Mouse (Mus musculus) mouse embryonic stem cell (cell line): ENCODE results near the gene Clta.
"Not testable (repeated sequence)": the region's sequence is repeated elsewhere in the genome, so short reads cannot be mapped to it uniquely, and the experiment has no call there.

Source experiments
- in situ Hi-C, 2 experiments: fragments of 300-500 bp; cut with MboI; formaldehyde crosslinking; loops; 1 replicate in 1 of 2; 3 replicates in 1 of 2; pipeline ENCODE4 v1.14.3; 2019 to 2020; ENCODE audit warnings: low sequenced_read_pairs in 2 of 2, low pct_unique_long_range_greater_than_20kb in 1 of 2, mixed read lengths in 1 of 2; ENCODE audit not compliant: unreplicated experiment in 1 of 2

Gene Clta

GRCm38 (mm10) chr4:44012376-44013367, 8.4 kb downstream of the Clta start:
- in situ Hi-C loops: no loop called here

DNA sequence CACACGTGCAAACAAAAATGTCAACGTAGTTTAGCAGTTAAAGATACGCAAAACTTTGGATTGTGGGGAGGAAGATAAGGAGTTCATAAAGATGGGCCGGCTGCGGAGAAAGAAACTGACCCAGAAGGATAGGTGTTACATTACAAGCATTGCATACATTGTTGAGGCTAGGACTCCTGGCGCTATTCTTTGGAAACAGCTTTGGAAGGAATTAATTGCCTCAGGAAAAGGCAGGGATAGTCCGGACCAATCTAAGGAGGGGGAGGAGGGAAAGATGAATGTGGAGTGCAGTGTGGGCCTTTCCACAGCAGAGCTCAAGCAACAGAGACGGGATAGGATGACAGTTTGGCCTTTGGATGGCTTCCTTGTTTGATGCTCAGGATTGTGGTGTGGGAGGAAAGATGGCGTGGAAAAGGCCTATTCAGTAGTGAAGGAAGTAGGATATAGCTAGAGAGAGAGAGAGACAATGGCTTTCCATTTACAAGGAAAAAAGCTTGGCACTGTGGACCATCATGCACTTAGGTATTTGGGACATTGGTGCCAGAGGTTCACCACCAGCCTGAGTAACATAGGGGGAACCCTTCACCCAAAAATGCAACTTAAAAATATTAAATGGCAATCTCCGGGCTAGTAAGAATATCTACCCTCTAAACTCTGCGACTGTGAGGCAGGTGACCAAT, 9.3 kb downstream of the Clta start:
- in situ Hi-C loops: no loop called here

GRCm38 (mm10) chr4:44016071-44016470, 11.8 kb downstream of the Clta start:
- in situ Hi-C loops: no loop called here

- in situ Hi-C loops: no loop called here
Measured at GRCm38 (mm10) chr4:44016791-44017190, 12.5 kb downstream of the Clta start.

GRCm38 (mm10) chr4:44022323-44022722, 18.1 kb downstream of the Clta start:
- in situ Hi-C loops: no loop called here

DNA sequence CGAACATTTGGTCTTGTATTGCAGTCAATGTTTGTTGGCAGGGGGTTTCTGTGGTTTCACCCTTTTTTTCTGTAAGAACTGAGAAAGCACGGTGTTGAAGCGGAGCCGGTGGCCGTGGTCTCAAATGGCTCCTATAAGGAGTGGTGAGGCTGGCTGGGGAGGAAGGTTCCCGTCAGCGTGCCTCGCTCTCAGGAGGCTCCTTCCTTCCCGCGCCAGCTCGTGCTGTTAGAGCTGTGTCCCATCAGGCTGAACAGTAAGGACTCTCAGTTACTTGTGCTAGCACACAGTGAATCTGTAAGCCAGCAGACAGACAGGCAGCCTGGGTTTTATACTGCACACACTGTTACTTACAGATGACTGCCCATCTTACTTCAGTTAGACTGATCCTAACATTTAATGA, 18.5 kb downstream of the Clta start:
- in situ Hi-C loops: no loop called here

DNA sequence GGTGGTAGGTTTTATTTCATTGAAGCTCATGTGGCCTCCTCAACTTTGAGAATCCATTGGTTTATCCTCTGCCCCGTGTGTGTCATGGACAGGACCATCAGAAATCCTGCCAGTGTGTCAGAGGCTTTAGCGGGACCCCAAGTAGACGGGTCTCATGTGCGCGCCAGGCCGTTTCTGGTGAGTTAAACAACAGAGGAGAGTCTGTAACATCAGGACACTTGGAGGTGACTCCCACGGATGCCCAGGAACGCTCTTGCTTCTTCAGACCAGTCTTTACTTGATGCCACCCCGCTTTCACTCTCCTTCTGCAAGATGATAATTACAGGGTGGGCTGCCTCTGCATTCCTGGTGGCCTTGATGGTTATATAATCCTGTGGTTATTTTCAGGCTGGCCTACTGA, 19.4 kb downstream of the Clta start:
- in situ Hi-C loops: no loop called here

- in situ Hi-C loops: no loop called here
Measured at GRCm38 (mm10) chr4:44024241-44024640, 20.0 kb downstream of the Clta start.

- in situ Hi-C loops: no loop called here
Measured at GRCm38 (mm10) chr4:44025570-44025969, 21.3 kb downstream of the Clta start.

DNA sequence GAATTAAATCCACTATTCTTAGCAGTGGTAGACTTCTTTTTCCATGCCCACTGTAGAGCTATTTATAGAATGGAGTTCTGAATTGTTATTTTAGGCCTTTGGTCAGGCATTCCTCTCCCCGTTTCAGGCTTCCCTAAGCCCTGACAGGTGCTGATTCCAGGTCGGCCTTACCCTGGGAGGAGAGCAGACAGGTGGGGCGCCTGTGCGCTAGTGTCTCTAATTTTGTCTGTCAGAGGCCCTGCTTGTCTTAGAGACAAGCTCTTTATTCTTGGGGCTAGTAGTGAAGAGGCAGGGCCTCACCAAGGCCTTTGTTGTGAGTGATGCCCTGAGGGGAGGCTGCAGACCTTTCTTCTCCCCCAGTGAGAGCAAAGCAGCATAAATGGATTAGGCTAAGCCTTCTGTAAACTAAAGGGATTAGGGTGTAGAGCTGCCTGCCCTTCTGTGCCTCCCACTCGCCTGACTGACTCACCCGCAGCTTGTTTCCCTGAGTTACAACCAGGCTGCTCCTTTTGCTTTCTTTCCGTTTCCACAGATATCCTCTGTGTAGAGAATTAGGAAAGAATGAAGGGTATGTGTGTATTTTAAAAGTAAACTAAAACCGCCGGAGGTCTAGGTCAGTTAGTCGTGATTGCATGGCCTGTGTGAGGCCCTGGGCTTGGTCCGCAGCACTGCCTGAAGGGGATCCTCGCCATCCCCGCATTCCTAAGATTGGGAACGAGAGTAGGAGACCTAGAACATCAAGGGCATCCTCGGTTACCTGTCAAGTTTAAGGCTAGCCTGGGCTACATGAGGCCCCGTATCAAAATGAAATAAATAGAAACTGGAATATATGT, 24.3 kb downstream of the Clta start:
- in situ Hi-C loops: no loop called here

GRCm38 (mm10) chr4:44029661-44030066, 25.4 kb downstream of the Clta start:
- in situ Hi-C loops: no loop called here

GRCm38 (mm10) chr4:44031521-44031920, 27.3 kb downstream of the Clta start:
- in situ Hi-C loops: no loop called here

- in situ Hi-C loops: no loop called here
Measured at GRCm38 (mm10) chr4:44036455-44036854, 32.2 kb downstream of the Clta start.

- in situ Hi-C loops: no loop called here
Measured at GRCm38 (mm10) chr4:44040802-44041201, 36.5 kb downstream of the Clta start.

GRCm38 (mm10) chr4:44042429-44042828, 38.2 kb downstream of the Clta start:
- in situ Hi-C loops: no loop called here

DNA sequence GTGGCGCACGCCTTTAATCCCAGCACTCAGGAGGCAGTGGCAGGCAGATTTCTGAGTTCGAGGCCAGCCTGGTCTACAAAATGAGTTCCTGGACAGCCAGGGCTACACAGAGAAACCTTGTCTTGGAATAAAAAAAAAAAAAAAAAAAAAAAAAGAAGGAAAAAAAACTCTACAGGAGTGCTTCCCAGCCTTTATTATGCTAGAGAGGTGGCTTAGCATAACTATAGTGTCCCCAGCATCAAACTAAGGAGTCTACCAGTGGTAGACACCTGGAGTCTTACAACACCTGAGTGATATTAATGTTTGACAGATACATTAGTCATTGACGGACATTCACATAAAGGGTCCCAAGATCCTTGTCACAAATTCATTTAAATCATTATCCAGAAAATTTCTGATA, 38.9 kb downstream of the Clta start:
- in situ Hi-C loops: not testable (repeated sequence)

DNA sequence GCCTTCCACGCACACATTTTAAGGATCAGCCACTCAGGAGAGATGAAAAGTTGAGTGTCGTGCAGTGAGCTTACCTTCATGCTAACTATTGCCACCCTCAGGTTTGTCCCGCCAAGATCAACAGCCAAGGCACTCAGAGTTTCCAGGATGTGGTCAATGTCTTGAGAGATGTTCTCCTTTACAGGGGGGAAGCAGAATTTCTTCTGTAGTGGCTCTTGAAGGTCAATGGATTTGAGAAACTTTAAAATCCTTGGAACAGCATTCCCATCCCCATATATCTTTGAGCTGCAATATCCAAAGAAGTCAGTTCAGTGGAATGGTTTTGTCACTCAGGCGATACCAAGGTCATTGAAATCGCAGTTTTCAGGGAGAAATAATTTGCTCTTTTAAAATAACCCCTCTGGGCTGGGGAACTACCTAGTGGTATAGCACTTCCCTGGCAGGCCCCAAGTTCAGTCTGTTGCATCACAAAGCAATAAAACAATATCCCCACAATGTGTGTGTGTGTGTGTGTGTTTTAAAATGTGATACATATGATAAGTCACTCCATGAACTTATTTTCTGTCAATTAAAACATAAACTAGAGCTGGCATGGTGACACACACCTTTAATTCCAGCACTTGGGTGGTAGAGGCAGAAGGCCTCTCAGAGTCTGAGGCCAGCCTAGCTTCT, 40.6 kb downstream of the Clta start:
- in situ Hi-C loops: no loop called here

- in situ Hi-C loops: no loop called here
Measured at GRCm38 (mm10) chr4:44046066-44046465, 41.8 kb downstream of the Clta start.
